Mouse (Mus musculus) thymus, adult 2 months (tissue): ENCODE results near the gene Asb1.

ENCODE experiments used
- CTCF ChIP-seq: fragments of 200-500 bp; IDR thresholded peaks from 2 replicates; pipeline ENCODE4 v1.5.1; 2012; ENCODE audit warnings: mild to moderate bottlenecking, control low read depth, low read length, moderate library complexity, borderline replicate concordance; ENCODE audit not compliant: control insufficient read depth, poor library complexity, insufficient read depth; ENCODE audit errors: extremely low read depth
- POLR2A ChIP-seq: fragments of 200-500 bp; IDR thresholded peaks from 2 replicates; pipeline ENCODE4 v1.6.1; 2012; ENCODE audit warnings: mild to moderate bottlenecking, low read length, control low read depth, moderate library complexity; ENCODE audit not compliant: control insufficient read depth, poor library complexity, insufficient read depth; ENCODE audit errors: extremely low read depth

GRCm38 (mm10) chr1:91547567-91547966 is 7.2 kb downstream of the Asb1 start:
- no peak for TF ChIP-seq POLR2A
- TF ChIP-seq CTCF: no peak
